Mouse (Mus musculus): Measurements from ENCODE around the gene Eif4a1.

- TF ChIP-seq EP300 (IDR thresholded peaks at IDR 0.05; ENCODE audit: low read depth in 1 of 2, low read length in 2 of 2) (no peak), MXI1 (IDR thresholded peaks at IDR 0.05; ENCODE audit: low read depth, low read length) (no peak), SIN3A (IDR thresholded peaks at IDR 0.05; ENCODE audit: low read length) (no peak), NELFE (IDR thresholded peaks at IDR 0.05; ENCODE audit: low read depth, low read length) (no peak), TAL1 (IDR thresholded peaks at IDR 0.05; ENCODE audit: low read length) (no peak), POLR2A (IDR thresholded peaks at IDR 0.05; ENCODE audit: control insufficient read depth in 1 of 2, insufficient read depth in 1 of 2, low read depth in 1 of 2, low read length in 2 of 2, poor library complexity in 1 of 2) (no peak)
Measured at GRCm38 (mm10) chr11:69621571-69622268, 50.5 kb downstream of the Eif4a1 start, which contains the start of gene Sat2.

Data from MEL (cell line).